Mouse (Mus musculus): ENCODE data around the gene Ak1.

The Ak1 gene

DNA sequence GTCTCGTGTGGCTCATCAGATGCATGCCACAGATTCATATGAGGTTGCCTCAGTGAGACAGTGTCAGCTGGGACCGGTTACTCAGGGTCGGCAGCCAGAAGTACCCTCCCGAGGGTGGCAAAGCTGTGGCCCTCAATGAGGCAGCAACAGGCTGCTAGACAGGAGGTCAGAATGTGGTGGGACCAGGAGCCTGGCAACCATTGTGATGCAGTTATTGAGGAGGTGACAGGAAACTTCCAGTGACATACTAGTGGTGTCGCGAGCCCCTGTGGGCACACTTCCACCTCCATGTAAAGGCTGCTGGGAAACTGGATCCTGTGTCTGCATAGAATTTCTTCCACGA lies at the start of gene Ak1:
Ak1 (plus strand) TSS at position 242 of the 343 bp plus-strand sequence.
- DNase-seq = no peak

DNA sequence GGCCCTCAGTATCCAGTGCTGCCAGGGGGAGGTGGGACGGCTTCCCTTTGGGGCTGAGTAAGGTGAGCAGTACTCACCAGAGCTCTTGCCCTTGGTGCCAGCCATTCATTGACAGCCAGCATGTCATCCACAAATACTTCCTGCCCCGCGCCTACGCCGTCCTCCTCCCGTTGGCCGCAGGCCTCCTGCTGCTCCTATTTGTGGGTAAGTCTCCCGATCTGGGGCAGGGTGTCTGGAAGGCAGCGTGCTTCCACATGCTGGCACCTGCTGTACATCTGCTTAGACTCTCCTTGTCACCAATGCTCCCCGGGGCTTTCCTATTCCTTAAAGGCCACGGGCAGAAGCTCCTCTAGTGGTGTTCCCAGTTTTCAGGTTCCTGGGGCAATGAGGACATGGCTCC lies 49.4 kb upstream of the Ak1 start:
- no peak for DNase-seq

DNA sequence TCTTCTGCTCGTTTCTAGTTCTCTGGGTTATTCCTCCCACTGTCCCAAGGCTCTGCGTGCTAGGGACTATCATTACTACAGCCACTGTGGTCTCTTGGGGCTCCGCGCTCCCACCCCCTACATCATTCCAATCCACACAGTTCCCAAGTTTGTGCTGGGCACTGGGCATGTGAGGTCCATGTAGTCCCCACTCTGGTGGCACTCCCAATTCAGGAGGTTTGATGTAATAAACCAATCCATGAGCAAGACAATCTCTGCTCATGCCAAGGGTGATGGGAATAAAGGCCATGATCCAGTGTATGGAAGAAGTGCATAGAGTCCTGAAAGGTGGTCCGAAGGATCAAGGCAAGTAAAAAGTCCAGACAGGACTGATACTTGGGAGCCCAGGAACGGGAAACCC lies 47.1 kb upstream of the Ak1 start, which contains the start of gene Pip5kl1:
Pip5kl1 (plus strand) TSS at position 301 of the 400 bp plus-strand sequence.
- no peak for DNase-seq

DNA sequence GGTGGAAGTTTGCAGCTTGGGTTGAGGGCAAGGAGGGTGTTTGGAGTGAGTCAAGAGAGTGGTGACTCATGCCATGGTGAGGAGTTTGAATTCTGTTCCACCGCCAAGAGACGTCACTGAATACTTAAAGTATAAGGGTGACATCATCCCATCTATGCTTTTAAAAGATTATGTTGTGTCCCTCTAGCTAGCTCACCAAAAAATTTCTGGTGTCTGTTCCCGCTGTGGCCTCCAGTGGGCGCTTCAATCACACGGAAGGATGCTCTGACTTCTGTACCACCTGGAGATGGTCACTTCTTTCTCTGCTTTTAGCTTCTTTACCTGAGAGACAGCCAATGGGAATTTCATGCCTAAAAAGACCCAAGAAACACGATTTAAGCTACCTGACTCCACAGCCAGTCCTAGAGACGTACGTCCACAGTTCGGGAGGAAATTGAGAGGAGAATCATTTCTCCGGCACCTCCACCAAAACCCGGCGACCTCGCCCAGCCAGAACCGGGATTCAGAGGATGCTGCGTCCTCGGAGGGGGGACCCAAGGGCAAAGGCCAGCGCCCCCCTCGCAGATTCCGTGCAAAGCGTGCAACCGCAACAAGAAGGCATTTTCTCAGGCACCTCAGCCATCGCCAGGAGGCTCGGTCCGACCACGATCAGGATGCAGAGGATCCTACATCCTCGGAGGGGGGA lies 46.5 kb upstream of the Ak1 start:
- no peak for DNase-seq

DNA sequence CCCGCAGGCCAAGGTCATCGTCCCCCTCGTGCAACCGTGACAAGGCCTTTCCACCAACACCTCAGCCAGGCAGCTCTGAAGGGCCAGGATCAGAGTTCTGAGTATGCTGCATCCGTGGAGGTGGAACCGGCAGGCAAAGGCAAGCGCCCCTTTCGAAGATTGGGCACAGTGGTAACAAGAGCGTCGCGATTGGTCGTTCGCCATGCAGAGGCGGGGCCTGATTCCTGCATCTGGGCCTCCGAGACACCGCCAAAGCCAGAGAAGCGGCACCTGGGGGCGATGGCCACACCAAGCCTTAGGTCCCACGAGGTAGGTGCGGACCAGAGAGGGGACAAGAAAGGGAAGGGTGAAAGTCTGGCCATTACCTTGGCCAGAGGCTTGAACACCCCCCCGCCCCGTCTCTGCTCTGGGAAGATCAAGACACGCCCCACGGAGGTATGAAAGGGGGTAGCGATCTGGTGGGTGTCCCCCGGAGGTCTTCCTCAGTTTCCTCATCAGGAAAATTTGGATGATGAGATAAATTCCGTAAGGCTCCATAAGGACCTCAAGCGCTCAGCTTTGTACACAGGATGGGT lies 45.9 kb upstream of the Ak1 start, which contains the start of gene 9430097D07Rik:
9430097D07Rik (minus strand) TSS at position 99 of the 575 bp plus-strand sequence.
- DNase-seq = peak in 1 of 2 experiments; percentile 32

DNA sequence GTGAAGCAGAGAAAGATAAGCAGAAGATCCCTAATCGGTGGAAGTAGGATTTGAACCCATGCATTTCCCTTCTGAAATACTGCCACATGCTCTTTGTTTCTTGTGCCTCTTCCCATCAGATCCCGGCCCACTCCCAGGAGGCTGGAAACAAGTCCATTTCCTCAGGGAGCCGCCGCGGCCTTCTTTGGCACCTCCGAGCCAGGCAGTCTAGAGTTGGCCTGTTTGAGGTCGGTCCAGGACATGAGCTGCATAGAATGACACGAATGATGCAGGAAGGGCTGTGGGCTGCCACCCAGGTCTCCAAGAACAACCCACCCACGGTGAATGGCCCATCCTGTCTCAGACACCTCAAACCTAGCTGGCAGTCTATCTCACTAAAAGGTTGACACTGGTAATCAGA lies 45.0 kb upstream of the Ak1 start:
- DNase-seq = no peak

DNA sequence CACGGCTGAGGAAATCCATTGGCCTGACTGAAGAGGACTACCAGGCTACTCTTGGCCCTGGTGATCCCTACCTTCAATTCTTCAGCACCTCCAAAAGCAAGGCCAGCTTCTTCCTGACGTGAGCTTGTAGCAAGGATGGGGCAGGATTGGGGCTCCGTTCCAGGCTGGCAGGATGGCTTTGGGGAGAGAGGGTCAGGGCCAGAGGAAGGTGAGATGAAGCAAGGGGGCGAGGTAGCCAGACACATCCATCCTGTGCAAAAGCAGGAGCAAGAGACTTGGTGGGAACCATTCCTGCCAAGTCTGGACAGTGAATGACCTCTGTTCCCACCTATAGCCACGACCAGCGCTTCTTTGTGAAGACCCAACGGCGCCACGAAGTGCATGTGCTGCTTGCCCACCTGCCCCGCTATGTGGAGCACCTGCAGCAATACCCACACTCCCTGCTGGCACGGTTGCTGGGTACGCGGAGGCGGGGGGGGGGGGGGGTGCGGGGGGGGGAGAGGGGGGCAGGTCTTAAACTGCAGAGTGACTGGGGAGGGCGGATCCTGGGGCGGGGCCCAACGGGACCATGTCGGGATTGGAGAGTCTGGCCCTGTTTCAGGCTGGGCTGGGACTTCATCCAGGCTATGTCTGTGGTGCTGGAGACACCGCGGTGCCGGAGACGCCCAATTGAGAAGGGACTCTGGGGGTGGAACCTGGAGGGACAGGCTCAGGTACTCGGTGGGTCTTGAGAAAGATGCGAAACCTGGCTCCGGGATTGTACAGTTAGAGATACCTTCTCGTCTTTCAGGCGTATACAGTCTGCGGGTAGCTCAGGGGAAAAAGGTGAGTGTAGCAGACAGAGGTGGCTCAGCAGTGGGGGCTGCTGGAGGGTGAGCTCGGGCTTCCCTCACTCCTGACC lies 43.2 kb upstream of the Ak1 start:
- no peak for DNase-seq

DNA sequence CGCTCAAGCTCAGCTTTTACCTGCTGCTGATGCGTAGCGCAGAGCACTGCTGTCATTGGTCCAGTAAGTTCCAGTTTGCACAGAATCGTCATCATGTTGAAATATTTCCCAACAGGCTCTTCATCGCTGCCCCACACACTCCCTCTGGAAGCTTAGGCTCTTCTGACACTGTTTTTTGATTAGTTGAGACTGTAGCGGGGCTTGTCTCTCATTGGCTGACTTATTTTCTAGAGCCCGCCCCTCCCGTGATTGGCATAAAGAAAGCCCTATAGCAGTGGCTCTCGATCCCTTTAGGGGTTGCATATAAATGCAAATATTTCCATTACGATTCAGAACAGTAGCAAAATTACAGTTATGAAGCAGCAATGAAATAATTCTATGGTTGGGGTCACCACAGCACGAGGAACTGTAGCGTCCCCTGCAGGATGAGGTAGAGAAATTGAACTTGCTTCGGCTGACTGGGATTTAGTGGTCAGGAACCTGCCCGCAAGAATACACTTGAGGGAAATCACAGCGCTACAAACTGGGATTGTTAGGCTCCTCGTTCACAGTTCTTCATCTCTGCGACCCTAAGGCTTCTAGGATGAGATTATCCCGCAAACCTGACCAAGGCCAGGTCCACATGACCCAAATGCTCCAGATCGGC lies 40.0 kb upstream of the Ak1 start:
- no peak for DNase-seq

DNA sequence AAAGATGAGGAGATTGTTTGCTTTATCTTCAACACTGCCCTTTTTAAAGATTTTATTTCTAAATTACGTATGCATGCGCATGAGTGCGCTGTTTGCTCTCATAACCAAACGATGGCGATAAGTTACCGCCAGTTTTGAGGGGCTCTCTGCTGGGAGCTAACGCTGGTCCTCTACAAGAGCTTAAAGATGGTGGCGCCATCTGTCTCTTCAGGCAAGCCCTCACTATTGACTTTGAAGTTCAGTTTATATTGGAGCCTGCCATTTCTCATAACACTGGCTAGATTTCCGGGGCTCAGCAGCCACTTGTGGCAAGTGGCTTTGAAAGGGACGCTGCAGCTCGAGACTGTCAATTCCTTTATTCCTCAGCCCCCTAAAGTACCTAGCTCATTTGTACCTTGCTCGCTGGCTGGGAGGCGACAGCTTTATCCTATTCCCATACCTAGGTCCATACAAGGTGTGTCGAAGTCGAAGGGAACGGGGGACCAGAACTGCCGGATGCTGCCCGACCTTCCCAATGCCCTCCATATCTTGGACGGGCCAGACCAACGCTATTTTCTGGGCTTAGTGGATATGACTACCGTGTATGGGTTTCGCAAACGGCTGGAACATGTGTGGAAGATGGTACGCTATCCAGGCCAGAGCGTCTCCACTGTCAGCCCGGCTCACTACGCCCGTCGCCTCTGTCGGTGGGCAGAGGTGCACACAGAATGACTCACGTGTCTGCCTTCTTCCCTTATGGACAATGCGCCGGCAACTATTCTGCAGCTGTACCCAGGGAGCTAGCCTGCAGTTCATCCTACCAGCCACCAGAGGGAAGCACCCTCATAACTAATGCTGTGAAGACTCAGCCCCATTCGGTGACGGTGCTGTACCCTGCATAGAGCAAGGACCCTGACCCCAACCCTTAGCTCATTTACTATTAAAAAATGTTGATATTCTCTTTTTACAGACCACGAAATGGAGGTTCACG lies 38.4 kb upstream of the Ak1 start:
- peak; percentile 54 to 65 for DNase-seq

DNA sequence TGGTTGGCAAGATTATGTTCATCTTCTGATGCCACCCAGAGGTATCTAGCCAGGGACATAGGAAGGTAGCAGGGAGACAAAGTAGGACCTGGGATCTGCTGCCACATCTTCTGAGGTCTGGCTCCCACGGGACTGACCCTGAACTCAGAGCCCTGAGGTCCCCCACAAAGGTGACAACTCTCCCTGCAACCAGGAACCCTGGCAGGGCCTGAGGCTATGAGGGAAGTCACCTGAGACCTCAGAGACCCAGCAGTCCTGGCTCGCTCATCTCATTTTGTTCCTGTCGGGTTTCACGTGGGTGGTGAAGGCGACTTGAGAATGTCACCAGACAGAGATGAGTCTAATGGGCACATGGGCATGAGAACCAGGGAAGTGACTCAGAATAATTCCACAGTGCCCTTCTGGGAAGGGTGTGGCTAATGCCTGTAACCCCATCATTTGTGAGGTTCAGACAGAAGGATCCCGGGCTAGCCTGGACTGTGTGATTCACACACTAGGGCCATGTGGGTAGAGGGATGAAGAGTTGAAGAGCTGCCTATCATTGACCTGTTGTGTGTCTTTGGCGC lies 36.3 kb upstream of the Ak1 start:
- no peak for DNase-seq

DNA sequence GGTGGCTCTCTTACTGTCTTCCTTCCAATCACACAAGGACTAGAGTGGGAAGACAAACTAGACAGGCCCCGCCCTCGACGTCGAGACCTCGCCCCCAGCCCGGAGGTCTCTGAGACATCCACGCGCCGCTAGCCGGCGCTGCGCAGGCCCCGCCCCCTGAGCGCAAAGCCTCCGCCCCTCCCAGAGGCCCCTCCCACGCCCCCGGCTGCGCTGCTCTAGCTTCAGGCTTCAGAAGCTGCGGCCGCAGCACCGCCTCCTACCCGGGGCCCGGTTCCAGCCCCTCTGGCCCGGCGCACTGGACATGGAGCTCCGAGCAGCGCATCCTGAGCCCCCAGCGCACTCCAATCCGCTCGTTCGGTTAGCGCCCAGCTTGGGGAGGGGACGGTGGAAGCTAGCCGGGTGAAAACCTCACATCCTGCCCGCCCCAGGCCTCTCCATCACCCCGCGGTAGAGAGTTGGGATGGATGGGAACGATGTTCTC lies 34.6 kb upstream of the Ak1 start, which contains the start of gene St6galnac4:
St6galnac4 (plus strand) TSS at position 225 of the 481 bp plus-strand sequence.
- DNase-seq = peak; percentile 84 to 85

DNA sequence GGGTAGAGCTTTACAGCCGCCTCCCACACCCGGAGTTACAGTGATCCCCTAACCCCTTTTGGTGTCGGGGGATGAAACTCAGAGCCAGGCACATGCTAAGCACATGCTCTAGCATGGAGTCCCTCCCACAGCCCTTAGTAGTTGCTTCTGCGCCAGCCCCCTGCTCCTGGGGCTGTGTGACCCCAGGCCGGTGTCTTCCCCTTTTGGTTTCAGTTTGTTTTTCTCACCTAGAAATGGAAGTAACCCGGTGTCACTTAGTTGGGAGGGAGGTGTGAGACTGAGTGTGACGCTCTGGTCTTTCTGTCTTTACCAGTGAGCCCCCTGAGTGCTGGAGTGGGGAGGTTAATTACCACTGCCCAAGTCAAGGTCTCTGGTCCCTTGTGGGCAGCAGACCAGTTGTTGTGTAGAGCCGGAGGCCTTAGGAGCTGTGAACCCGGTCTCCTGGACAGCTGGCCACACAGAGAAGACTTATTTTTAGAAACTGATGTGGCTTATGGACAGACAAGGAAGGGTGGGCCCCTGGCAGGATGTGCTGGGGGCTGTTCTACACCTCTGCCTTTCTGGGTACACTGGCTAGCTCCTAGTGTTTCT lies 33.7 kb upstream of the Ak1 start:
- no peak for DNase-seq

DNA sequence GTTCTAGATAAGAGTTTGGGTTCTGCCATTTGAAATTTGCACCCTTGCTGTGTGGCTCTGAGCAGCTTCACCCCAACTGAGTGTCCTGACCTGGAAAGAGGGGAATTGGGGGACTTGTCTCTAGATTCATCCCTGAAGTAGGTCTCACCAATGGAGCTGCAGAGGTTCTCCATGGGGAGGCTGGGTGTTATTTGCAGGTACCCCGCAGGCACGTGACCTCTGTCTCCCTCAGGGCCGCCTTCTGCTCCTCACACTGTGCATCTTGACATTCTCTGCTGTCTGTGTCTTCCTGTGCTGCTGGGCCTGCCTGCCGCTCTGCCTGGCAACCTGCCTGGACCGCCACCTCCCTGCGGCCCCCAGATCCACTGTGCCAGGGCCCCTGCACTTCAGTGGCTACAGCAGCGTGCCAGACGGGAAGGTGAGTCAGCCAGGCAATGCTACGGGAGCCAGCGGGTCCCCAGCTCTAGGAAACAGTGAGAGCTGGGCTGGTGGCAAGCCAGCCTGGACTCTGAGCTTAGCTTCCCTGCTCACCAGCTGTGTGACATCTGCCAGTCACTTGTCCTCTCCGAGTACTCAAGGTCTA lies 32.3 kb upstream of the Ak1 start:
- DNase-seq = no peak

DNA sequence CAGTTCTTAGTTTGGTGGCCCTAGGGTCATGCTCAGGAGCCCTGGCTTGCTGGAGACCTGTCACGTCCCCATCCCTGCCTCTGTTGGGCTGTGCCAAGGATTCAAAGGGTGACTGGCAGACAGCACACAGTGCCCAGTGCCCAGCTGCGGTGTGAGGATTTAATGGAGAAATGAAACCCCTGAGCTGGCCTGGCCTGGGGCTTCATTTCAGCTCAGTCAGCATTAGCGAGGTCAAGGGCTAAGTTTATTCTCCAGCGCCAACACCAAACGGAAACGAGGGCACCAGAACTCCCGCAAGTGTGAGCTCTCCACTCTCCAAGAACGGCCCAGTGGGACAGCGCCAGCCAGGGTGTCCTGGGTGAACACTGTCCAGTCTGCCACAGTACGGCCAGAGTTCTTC lies 31.3 kb upstream of the Ak1 start:
- DNase-seq = no peak

DNA sequence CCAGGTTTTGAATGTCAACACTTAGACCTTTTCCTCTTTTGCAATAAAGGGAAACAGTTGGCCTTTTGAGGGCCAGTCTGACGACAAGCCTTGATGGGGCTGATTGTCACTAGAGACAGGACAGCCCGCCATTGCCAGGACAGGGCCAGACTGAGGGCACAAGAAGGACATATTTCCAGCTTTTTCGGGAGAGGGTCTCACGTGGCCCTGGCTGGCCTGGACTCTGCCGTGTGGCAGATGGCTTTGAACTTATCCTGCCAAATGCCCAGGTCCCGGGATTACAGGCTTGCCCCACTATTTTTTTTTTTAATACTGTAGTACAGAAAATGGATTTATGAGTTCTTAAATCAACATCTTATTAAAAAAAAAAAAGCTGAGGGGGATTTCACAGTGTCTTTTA lies 30.3 kb upstream of the Ak1 start:
- DNase-seq = no peak

DNA sequence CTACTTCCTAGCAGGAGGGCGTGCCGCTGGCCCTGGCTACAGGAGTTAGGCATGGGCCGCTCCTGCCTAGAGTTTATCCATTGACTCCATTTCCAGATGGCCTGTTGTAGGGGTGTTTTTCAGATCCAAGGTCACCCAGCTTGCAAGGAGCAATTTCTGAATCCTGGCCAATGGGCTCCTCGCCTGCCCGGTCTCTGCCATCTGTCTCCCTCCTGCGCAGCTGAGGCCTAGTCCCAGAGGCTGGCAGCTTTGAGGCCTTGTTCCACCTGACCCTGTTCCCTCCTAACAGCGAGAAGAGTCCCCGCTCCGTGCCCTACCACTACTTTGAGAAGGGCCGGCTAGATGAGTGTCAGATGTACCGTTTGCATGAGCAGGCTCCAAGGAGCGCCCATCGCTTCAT lies 24.8 kb upstream of the Ak1 start:
- DNase-seq = no peak

DNA sequence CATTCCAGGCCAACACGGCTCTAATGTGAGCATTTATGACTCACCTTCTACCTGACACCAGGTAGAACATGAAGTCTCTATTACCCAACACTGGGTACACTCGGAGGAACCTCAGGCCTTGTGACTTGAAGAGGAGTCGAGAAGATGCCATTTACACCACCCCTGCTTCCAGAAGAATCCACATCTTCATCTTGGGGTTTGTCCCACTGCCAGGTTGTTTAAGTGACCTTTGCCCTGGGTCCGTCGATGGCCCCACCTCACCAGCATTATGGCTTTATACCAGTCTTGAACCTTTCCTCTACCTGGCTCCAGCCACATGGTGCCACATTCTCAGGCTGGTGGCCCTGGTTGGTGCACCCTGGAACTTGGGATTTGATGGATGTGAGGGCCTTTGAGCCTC lies 24.3 kb upstream of the Ak1 start:
- DNase-seq = no peak

DNA sequence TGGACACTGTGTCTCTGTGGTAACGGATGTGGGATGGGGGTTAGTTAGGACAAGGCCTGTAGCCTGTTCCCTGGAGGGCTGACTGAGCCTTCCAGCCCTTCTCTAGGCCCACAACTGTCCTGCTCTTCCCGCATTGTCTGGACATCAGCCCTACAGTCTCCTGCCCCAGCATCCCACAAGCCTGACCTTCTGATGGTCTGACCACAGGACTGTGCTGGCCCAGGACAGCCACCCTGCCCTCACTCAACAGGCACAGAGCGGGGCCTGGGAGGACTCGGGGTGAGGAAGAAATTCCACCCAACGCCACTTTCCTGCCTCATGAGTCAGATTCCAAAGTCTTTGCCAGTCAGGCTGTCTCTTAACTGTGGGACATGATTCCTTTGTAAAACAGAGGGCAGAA lies 23.9 kb upstream of the Ak1 start:
- DNase-seq = no peak

DNA sequence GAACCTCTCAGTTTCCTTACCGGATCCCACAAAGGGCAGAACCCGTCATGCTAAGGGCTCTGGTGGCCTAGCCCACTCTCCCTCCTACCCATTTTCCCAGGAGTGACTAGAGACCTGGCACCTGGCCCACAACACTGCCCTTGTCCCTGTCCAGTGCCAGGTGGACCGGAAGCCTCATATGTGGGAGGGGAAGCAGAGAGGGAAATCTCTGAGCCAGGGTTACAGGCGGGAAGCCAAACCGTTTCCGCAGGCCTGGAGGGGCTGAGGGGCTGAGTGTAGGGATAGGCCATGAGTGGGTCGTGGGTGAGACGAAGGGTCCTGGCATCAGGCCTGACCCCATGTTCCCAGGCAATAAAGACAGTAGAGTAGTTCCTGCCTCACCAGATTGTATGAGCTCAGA lies 23.1 kb upstream of the Ak1 start:
- no peak for DNase-seq

DNA sequence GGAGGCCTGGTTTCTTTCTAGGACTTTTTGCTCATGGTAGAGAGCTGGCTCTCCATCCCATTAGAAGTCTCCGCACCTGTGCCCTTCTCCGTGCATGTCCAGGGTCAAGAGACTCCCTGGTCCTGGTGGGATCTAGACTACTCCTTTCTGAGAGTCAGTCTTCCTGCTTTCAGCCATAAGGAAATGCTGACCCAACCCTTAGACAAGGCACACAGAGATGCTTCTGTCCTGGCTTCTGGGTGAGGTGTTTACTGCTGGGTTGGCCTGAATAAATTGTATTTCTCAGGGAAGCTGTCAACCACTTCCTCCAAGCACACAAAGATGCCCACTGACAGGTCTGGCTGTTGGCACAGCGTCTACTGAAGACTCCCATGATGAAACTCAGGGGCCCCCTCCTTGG lies 22.1 kb upstream of the Ak1 start, which contains the start of gene St6galnac6:
St6galnac6 (plus strand) TSS at position 301 of the 400 bp plus-strand sequence.
- no peak for DNase-seq
